Mouse (Mus musculus) cortical plate, adult 2 months (tissue): ENCODE measurements around the gene Zyx.

ENCODE experiments used
- CTCF ChIP-seq: fragments of 200-500 bp; IDR thresholded peaks from 2 replicates; pipeline ENCODE4 v1.5.1; 2011; ENCODE audit warnings: mild to moderate bottlenecking, control low read depth, low read length; ENCODE audit not compliant: insufficient read depth; ENCODE audit errors: extremely low read depth
- POLR2A ChIP-seq: fragments of 200-500 bp; IDR thresholded peaks from 2 replicates; pipeline ENCODE4 v1.6.1; 2011; ENCODE audit warnings: mild to moderate bottlenecking, low read length, control low read depth; ENCODE audit not compliant: insufficient read depth; ENCODE audit errors: extremely low read depth

GRCm38 (mm10) chr6:42354076-42355019 is 4.9 kb downstream of the Zyx start:
- no peak for TF ChIP-seq CTCF
- TF ChIP-seq POLR2A: no peak
